Mouse (Mus musculus) heart, adult 2 months (tissue): ENCODE measurements at regions not wholly inside any gene's neighbourhood (a gene's known extent, or its start where the extent isn't known, plus 50 kb on each side); places are given as distances from the start of the nearest gene placed in this dataset.

Source experiments
- DNase-seq, 2 experiments: peaks; one replicate each; pipeline ENCODE4 v3.0.0; 2021
- H3K27ac ChIP-seq: fragments of 200-600 bp; 2 replicates; pipeline ENCODE4 v1.8.1; 2022
- H3K27me3 ChIP-seq: fragments of 200-500 bp; 2 replicates; pipeline ENCODE4 v1.6.1; 2012; ENCODE audit warnings: mild to moderate bottlenecking, low read length, inconsistent platforms, mixed read lengths; ENCODE audit not compliant: control insufficient read depth, insufficient read depth
- H3K36me3 ChIP-seq: fragments of 200-500 bp; 2 replicates; pipeline ENCODE4 v1.6.1; 2012; ENCODE audit warnings: low read length, inconsistent platforms; ENCODE audit not compliant: control insufficient read depth, insufficient read depth
- H3K4me1 ChIP-seq: fragments of 200-500 bp; 2 replicates; pipeline ENCODE4 v1.6.1; 2011; ENCODE audit warnings: low read length; ENCODE audit not compliant: control insufficient read depth, insufficient read depth
- H3K4me3 ChIP-seq: fragments of 200-600 bp; 2 replicates; pipeline ENCODE4 v1.8.1; 2022
- H3K79me2 ChIP-seq: fragments of 200-500 bp; replicated peaks from 2 replicates; pipeline ENCODE4 v1.6.1; 2012; ENCODE audit warnings: mild to moderate bottlenecking, inconsistent platforms, low read length, moderate library complexity, mixed read lengths; ENCODE audit not compliant: control insufficient read depth, insufficient read depth
- H3K9ac ChIP-seq: fragments of 200-500 bp; 2 replicates; pipeline ENCODE4 v1.6.1; 2012; ENCODE audit warnings: low read depth, mild to moderate bottlenecking, control low read depth, inconsistent platforms, low read length, mixed read lengths
- CTCF ChIP-seq: fragments of 200-600 bp; IDR thresholded peaks from 2 replicates; pipeline ENCODE4 v1.8.1; 2022; ENCODE audit warnings: antibody characterized with exemption, mild to moderate bottlenecking, moderate library complexity
- EP300 ChIP-seq: fragments of 200-500 bp; IDR thresholded peaks from 2 replicates; pipeline ENCODE4 v1.6.1; 2011; ENCODE audit warnings: low read depth, low read length, control low read depth; ENCODE audit not compliant: insufficient read depth
- POLR2A ChIP-seq: fragments of 200-500 bp; IDR thresholded peaks from 2 replicates; pipeline ENCODE4 v1.6.1; 2011; ENCODE audit warnings: mild to moderate bottlenecking, low read depth, low read length, control low read depth; ENCODE audit not compliant: insufficient read depth
- WGBS: fragments of 180-500 bp; shearing (Covaris S2); methylation state at CpG from one replicate; pipeline ENCODE4 v1.1.7; 2018; 5-methylcytosine and 5-hydroxymethylcytosine counted together
- intact Hi-C: fragments of 180-260 bp; cut with DNase I; formaldehyde crosslinking; loops from one replicate; pipeline ENCODE4 v1.15.1; 2025

- H3K4me3 ChIP-seq = no peak overlapping the region
- intact Hi-C loops = no loop called here
- no peaks in the 10 kb centered on the region for H3K27me3 ChIP-seq
- H3K36me3 ChIP-seq = no peaks in the 10 kb centered on the region; the same call in 1 of the 2 replicates
- H3K27ac ChIP-seq = no peak overlapping the region
- DNase-seq = no peak
- H3K9ac ChIP-seq = no peak overlapping the region
- WGBS = 88% methylated on average over 13 of the region's 13 CpGs
- peaks cover 3% of the 10 kb centered on the region; the same call in 1 of the 2 replicates for H3K4me1 ChIP-seq
- TF ChIP-seq CTCF (no peak), POLR2A (no peak), EP300 (no peak)
- no peaks in the 10 kb centered on the region for H3K79me2 ChIP-seq
These were observed 136.5 kb upstream of the Spdye4c start for GRCm38 (mm10) chr2:128454509-128454908.

GRCm38 (mm10) chr2:128457591-128458209 lies 133.3 kb upstream of the Spdye4c start:
- TF ChIP-seq EP300 (no peak), CTCF (no peak), POLR2A (no peak)
- no peak for DNase-seq
- H3K9ac ChIP-seq = no peak overlapping the region
- H3K27me3 ChIP-seq = no peaks in the 10 kb centered on the region
- WGBS = 68% methylated on average over 6 of the region's 6 CpGs
- no peaks in the 10 kb centered on the region; the same call in 1 of the 2 replicates for H3K36me3 ChIP-seq
- H3K4me1 ChIP-seq = peaks cover 3% of the 10 kb centered on the region; the same call in 1 of the 2 replicates
- H3K4me3 ChIP-seq = no peak overlapping the region
- H3K27ac ChIP-seq = peak overlapping the region; percentile 28; the same call in 1 of the 2 replicates
- H3K79me2 ChIP-seq = no peaks in the 10 kb centered on the region
- intact Hi-C loops = no loop called here

GRCm38 (mm10) chr2:128465214-128465984 lies 125.6 kb upstream of the Spdye4c start:
- Histone ChIP-seq H3K9ac (no peak overlapping the region), H3K36me3 (no peaks in the 10 kb centered on the region), H3K27me3 (no peaks in the 10 kb centered on the region), H3K4me1 (peaks cover 2% of the 10 kb centered on the region), H3K79me2 (no peaks in the 10 kb centered on the region), H3K4me3 (no peak overlapping the region), H3K27ac (no peak overlapping the region)
- intact Hi-C loops = no loop called here
- 74% methylated on average over 6 of the region's 6 CpGs for WGBS
- DNase-seq = no peak
- TF ChIP-seq POLR2A (no peak), EP300 (no peak), CTCF (no peak)

GRCm38 (mm10) chr2:128467490-128468245 lies 123.3 kb upstream of the Spdye4c start:
- Histone ChIP-seq H3K9ac (no peak overlapping the region), H3K79me2 (no peaks in the 10 kb centered on the region), H3K4me3 (no peak overlapping the region), H3K27me3 (no peaks in the 10 kb centered on the region), H3K27ac (peak overlapping the region; percentile 28), H3K4me1 (peaks cover 2% of the 10 kb centered on the region), H3K36me3 (no peaks in the 10 kb centered on the region)
- DNase-seq = peak in 1 of 2 experiments; percentile 32
- intact Hi-C loops = no loop called here
- 82% methylated on average over 8 of the region's 8 CpGs for WGBS
- no peak for TF ChIP-seq POLR2A
- no peak for TF ChIP-seq EP300
- TF ChIP-seq CTCF = no peak

- H3K27me3 ChIP-seq = no peaks in the 10 kb centered on the region
- WGBS = 97% methylated on average over 2 of the region's 2 CpGs
- peaks cover 2% of the 10 kb centered on the region for H3K4me1 ChIP-seq
- no peaks in the 10 kb centered on the region for H3K79me2 ChIP-seq
- TF ChIP-seq EP300 (no peak), CTCF (no peak), POLR2A (no peak)
- no peaks in the 10 kb centered on the region for H3K36me3 ChIP-seq
- no peak overlapping the region; the same call in 1 of the 2 replicates for H3K27ac ChIP-seq
- H3K9ac ChIP-seq = no peak overlapping the region
- H3K4me3 ChIP-seq = no peak overlapping the region
- no peak for DNase-seq
- intact Hi-C loops = no loop called here
These were observed 122.7 kb upstream of the Spdye4c start for GRCm38 (mm10) chr2:128468323-128468722.
